Mouse (Mus musculus): ENCODE data around the gene Acox3.

GRCm38 (mm10) chr5:35627307-35627840 lies 44.5 kb downstream of the Acox3 start:
- TF ChIP-seq CTCF (IDR thresholded peaks at IDR 0.05; ENCODE audit: extremely low read depth, insufficient read depth, low read length) (peak; percentile 25), POLR2A (IDR thresholded peaks at IDR 0.05; ENCODE audit: extremely low read depth, insufficient read depth, low read length) (no peak)
